9 mouse cellular contexts compared by ENCODE assay signal in the genomic region with DNA sequence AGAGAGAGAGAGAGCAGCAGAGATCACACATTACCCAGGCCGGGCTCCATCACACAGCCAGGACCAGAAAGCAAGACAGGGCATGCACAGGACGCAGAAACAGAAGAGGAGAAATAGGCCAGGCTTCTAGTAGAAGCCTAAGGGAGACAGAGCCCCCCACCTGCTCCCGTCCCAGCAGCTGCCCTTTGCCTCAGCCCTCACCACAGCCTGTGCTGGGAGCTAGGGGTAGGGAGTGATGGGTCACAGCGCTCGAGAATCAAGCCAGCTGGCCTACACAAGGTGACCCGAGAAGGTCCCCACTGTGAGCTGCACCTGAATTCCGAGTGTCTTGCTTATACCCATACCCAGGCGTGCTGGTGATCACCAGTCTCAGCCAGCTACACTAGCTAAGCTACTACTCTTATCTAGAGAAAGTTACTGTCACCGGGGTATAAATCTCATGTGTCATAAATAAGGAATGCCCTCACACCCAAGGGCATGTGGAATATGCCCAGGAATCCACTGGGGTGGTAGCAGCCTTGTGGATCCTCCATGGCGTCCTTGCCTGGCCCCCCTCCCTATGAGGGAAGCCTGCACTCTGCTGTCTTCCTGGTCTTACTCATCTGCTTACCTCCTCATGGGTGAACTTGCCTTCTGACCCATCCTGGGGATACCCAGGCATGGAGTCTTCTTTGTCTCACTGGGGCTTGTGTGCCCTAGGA.
A peak's percentile ranks its signal among the peaks of the same experiment; 100 is the strongest.
DNase-seq lines count a peak whose midpoint lies in the region; ATAC-seq lines count a peak whose summit lies in the region.
"Had no signal": no experiment of that assay in that cellular context is flagged by ENCODE, and none has a peak within 500 bp of the region (broad histone marks: within the 10 kb centered on the region; RNA-seq: fewer than 3 reads in every experiment).

No protein-coding gene starts in this region.

- ATAC-seq in forebrain, embryonic 14.5 days = 0 out of 2 replicates have a peak, but pooled peaks have one; percentile 6
- ATAC-seq in limb, embryonic 15.5 days (ENCODE audit: insufficient number of reproducible peaks, low FRiP score, low TSS enrichment, low read depth) = no peak

- 0 out of 2 replicates have a peak overlapping the region, but pooled peaks have one; percentile 21 for H3K9ac ChIP-seq in forebrain, embryonic 14.5 days (ENCODE audit: low read length)
- no peak overlapping the region for H3K9ac ChIP-seq in limb, embryonic 15.5 days

- intact Hi-C loops in heart, postnatal 25 days (cut with DNase I) = loop anchor here (2.0 kb wide), 1 partner anchor 25 kb away; no protein-coding TSS in a partner anchor

- H3K9me3 ChIP-seq in heart, embryonic 10.5 days = no peaks in the 10 kb centered on the region
- H3K9me3 ChIP-seq in forebrain, embryonic 14.5 days (replicated peaks; ENCODE audit: control insufficient read depth, low read length) = no peaks in the 10 kb centered on the region
- H3K9me3 ChIP-seq in limb, embryonic 15.5 days = no peaks in the 10 kb centered on the region
- H3K9me3 ChIP-seq: megakaryocyte, embryonic 14.5 days had no signal

- H3K36me3 ChIP-seq in heart, embryonic 10.5 days = no peaks in the 10 kb centered on the region
- H3K36me3 ChIP-seq in forebrain, embryonic 14.5 days (ENCODE audit: control insufficient read depth, insufficient read depth, low read length) = peaks cover 68% of the 10 kb centered on the region
- 0 out of 2 replicates have a peak, but pooled peaks cover 2% of the 10 kb centered on the region for H3K36me3 ChIP-seq in limb, embryonic 15.5 days

- peaks cover 65% of the 10 kb centered on the region for H3K4me1 ChIP-seq in heart, embryonic 10.5 days
- H3K4me1 ChIP-seq in forebrain, embryonic 14.5 days (ENCODE audit: control insufficient read depth, insufficient read depth, low read length) = peaks cover 17% of the 10 kb centered on the region
- peaks cover 30% of the 10 kb centered on the region for H3K4me1 ChIP-seq in limb, embryonic 15.5 days

- no peaks in the 10 kb centered on the region for H3K27me3 ChIP-seq in heart, embryonic 10.5 days (ENCODE audit: insufficient read depth, poor library complexity, severe bottlenecking)
- no peaks in the 10 kb centered on the region for H3K27me3 ChIP-seq in forebrain, embryonic 14.5 days (replicated peaks; ENCODE audit: control insufficient read depth, insufficient read depth, low read length)
- H3K27me3 ChIP-seq in limb, embryonic 15.5 days = no peaks in the 10 kb centered on the region

- H3K4me3 ChIP-seq in heart, embryonic 10.5 days = no peak overlapping the region
- no peak overlapping the region for H3K4me3 ChIP-seq in forebrain, embryonic 14.5 days (ENCODE audit: low read depth, low read length)
- no peak overlapping the region for H3K4me3 ChIP-seq in limb, embryonic 15.5 days
- H3K4me3 ChIP-seq: megakaryocyte, embryonic 14.5 days had no signal

- DNase-seq in heart, embryonic 10.5 days (ENCODE audit: low spot score) = no peak
- no peak for DNase-seq in heart, postnatal 25 days (ENCODE audit: low spot score)
- peak; percentile 32 for DNase-seq in NIH3T3 (ENCODE audit: low read depth)
- DNase-seq in forebrain, embryonic 14.5 days (ENCODE audit: low spot score) = no peak
- no peak for DNase-seq in spleen, postnatal 4 days (ENCODE audit: low spot score in 2 of 2)
- DNase-seq in c-Kit-positive CD71-positive TER-119-positive erythroid progenitor cells, embryonic 14.5 days (ENCODE audit: low spot score) = no peak
- DNase-seq in layer of hippocampus, postnatal 10 days (ENCODE audit: low spot score in 2 of 2) = no peak

- H3K4me2 ChIP-seq in forebrain, embryonic 14.5 days (ENCODE audit: low read length) = no peak overlapping the region
- no peak overlapping the region for H3K4me2 ChIP-seq in limb, embryonic 15.5 days

- H3K27ac ChIP-seq in heart, embryonic 10.5 days = peak overlapping the region; percentile 79
- H3K27ac ChIP-seq in forebrain, embryonic 14.5 days (ENCODE audit: low read depth, low read length) = peak overlapping the region; percentile 70; the same call in 1 of the 2 replicates
- peak overlapping the region; percentile 47; the same call in 1 of the 2 replicates for H3K27ac ChIP-seq in limb, embryonic 15.5 days

- 63% methylated on average over 10 of the region's 10 CpGs for WGBS in heart, embryonic 10.5 days
- WGBS in forebrain, embryonic 14.5 days = 80% methylated on average over 10 of the region's 10 CpGs
- 75% methylated on average over 10 of the region's 10 CpGs for WGBS in limb, embryonic 15.5 days
